Mouse (Mus musculus): ENCODE results near the gene Faf1.

DNA sequence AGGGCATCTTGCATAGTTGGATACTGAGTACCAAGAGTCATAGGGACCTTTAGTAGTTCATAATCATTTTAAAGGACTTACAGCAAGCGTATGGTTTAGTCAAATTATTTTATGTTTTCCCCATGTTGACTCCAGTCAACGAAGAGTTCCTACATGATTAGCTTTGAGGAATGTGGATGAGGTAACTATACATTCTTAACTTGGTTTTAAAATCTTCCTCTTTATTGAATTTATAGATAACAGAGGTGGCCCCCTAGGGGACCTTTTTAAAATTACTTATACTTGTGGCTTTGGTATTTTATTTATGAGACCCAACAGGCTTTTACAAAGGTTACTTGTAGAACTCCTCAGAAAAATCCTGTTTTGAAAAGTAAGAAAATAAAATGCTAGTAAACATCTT is 6.2 kb upstream of the Faf1 start:
- TF ChIP-seq CTCF (conservative IDR thresholded peaks at IDR 0.05; ENCODE audit: low read length) (no peak; the same call in 1 of the 2 replicates), POU5F1 (IDR thresholded peaks at IDR 0.05; ENCODE audit: borderline replicate concordance, low read length) (no peak)
